Mouse (Mus musculus) lung, embryonic 16.5 days (tissue): ENCODE data around the gene Cnksr1. TPM values are rescaled to one million over a fixed set of nuclear protein-coding genes. Genes with fewer than 3 reads are reported as not detected.

Source experiments
- ATAC-seq: fragments of 200-750 bp; cut with Nextera tagmentation; 2 replicates; pipeline ENCODE4 v1.8.0; 2017; ENCODE audit warnings: low read depth, mild to moderate bottlenecking, moderate library complexity
- H3K27ac ChIP-seq: fragments of 300-500 bp; sonication (generic); 2 replicates; pipeline ENCODE4 v1.5.1; 2014; ENCODE audit warnings: mild to moderate bottlenecking, control low read depth, low read length
- H3K27me3 ChIP-seq: fragments of 300-500 bp; sonication (generic); 2 replicates; pipeline ENCODE4 v1.6.1; 2014; ENCODE audit warnings: low read depth, low read length, mixed read lengths; ENCODE audit not compliant: control insufficient read depth, insufficient read depth
- H3K36me3 ChIP-seq: fragments of 300-500 bp; sonication (generic); 2 replicates; pipeline ENCODE4 v1.6.1; 2014; ENCODE audit warnings: low read length; ENCODE audit not compliant: control insufficient read depth, insufficient read depth
- H3K4me1 ChIP-seq: fragments of 300-500 bp; sonication (generic); replicated peaks from 2 replicates; pipeline ENCODE4 v1.6.1; 2014; ENCODE audit warnings: low read length, mixed read lengths; ENCODE audit not compliant: control insufficient read depth, insufficient read depth
- H3K4me2 ChIP-seq: fragments of 300-500 bp; sonication (generic); 2 replicates; pipeline ENCODE4 v1.6.1; 2014; ENCODE audit warnings: low read depth, low read length, control low read depth
- H3K4me3 ChIP-seq: fragments of 300-500 bp; sonication (generic); 2 replicates; pipeline ENCODE4 v1.5.1; 2014; ENCODE audit warnings: mild to moderate bottlenecking, low read length, control low read depth
- H3K9ac ChIP-seq: fragments of 300-500 bp; sonication (generic); 2 replicates; pipeline ENCODE4 v1.6.1; 2014; ENCODE audit warnings: low read length, control low read depth
- H3K9me3 ChIP-seq: fragments of 300-500 bp; sonication (generic); 2 replicates; pipeline ENCODE4 v1.6.1; 2016; ENCODE audit warnings: low read length; ENCODE audit not compliant: control insufficient read depth
- WGBS: fragments of 180-500 bp; shearing (Covaris S2); extraction: QIAGEN DNeasy Blood & Tissue Kit; methylation state at CpG from one replicate; pipeline ENCODE4 v1.1.7; 2014; 5-methylcytosine and 5-hydroxymethylcytosine counted together
- polyA plus RNA-seq: library from polyadenylated mRNA; unstranded; fragments of >200 nt; fragmentation: Nextera tagmentation; extraction: Ambion mirVana; gene quantifications from 2 replicates; pipeline ENCODE4 v1.2.1, GENCODE M21; 2015

Gene Cnksr1
- polyA plus RNA-seq, 1 experiment from 2014 or later, result 12.6 TPM

GRCm38 (mm10) chr4:134254835-134255234, 16.6 kb upstream of the Cnksr1 start:
- WGBS, result 50% methylated on average over 3 of the region's 3 CpGs
- Histone ChIP-seq H3K27me3 (peaks cover 44% of the 10 kb centered on the region), H3K9me3 (no peaks in the 10 kb centered on the region), H3K36me3 (no peaks in the 10 kb centered on the region), H3K27ac (no peak overlapping the region), H3K4me2 (no peak overlapping the region), H3K9ac (no peak overlapping the region), H3K4me1 (peaks cover 42% of the 10 kb centered on the region), H3K4me3 (no peak overlapping the region)
- ATAC-seq, result no peak

DNA sequence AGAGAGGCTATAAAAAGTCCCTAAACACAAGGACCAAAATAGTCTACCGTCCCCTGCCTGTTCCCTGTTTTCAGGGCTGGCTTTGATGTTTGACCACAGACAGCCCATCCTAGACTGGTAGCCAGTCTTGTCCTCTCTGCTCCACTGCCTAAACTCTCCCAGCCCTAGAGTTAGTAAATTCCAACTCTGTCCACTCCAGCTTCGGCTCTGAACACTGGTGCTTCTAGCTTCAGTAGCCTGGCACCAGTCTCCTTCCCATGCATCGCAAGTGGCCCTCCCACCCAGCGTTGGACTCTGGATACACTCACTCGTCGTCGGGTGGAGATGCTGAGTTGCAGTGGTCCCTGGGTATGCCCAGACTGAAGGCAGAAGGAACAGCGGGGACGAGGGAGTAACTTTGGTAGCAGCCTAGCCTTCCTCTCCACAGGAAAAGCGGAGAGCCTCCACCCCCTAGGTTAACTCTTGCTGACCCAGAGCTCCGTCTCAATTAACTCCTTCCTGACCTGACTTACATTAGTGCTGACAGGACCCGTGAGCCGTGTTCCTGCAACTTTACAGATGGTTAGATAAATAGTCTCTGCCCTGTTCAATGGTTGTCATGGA, 15.6 kb upstream of the Cnksr1 start, which contains the start of gene Grrp1:
Gene Grrp1 (minus strand): TSS at position 385 of the 603 bp plus-strand sequence.
- Histone ChIP-seq H3K4me2 (peak within 1 kb of the TSS; percentile 86), H3K27ac (peak within 1 kb of the TSS; percentile 77), H3K4me1 (peaks cover 46% of the 10 kb centered on the region), H3K4me3 (peak within 1 kb of the TSS; percentile 51), H3K9ac (peak within 1 kb of the TSS; percentile 61), H3K9me3 (no peaks in the 10 kb centered on the region), H3K36me3 (no peaks in the 10 kb centered on the region), H3K27me3 (peaks cover 50% of the 10 kb centered on the region)
- WGBS, result 2% methylated on average over 13 of the region's 13 CpGs
- no peak for ATAC-seq

- no peaks in the 10 kb centered on the region for H3K36me3 ChIP-seq
- no peaks in the 10 kb centered on the region for H3K9me3 ChIP-seq
- H3K9ac ChIP-seq, result peak overlapping the region; percentile 61
- H3K4me2 ChIP-seq, result peak overlapping the region; percentile 86
- ATAC-seq, result no peak
- H3K4me3 ChIP-seq, result peak overlapping the region; percentile 51
- peak overlapping the region; percentile 77 for H3K27ac ChIP-seq
- H3K27me3 ChIP-seq, result peaks cover 50% of the 10 kb centered on the region
- peaks cover 40% of the 10 kb centered on the region for H3K4me1 ChIP-seq
- WGBS, result 20% methylated on average over 15 of the region's 15 CpGs
Observed at GRCm38 (mm10) chr4:134252911-134253721, 14.9 kb upstream of the Cnksr1 start.

GRCm38 (mm10) chr4:134252131-134252910, 14.1 kb upstream of the Cnksr1 start:
- Histone ChIP-seq H3K27ac (peak overlapping the region; percentile 77), H3K4me1 (peaks cover 34% of the 10 kb centered on the region), H3K9me3 (no peaks in the 10 kb centered on the region), H3K4me3 (peak overlapping the region; percentile 51), H3K27me3 (peaks cover 54% of the 10 kb centered on the region), H3K4me2 (peak overlapping the region; percentile 86), H3K36me3 (no peaks in the 10 kb centered on the region), H3K9ac (peak overlapping the region; percentile 61)
- 18% methylated on average over 22 of the region's 22 CpGs for WGBS
- ATAC-seq, result peak; percentile 36

DNA sequence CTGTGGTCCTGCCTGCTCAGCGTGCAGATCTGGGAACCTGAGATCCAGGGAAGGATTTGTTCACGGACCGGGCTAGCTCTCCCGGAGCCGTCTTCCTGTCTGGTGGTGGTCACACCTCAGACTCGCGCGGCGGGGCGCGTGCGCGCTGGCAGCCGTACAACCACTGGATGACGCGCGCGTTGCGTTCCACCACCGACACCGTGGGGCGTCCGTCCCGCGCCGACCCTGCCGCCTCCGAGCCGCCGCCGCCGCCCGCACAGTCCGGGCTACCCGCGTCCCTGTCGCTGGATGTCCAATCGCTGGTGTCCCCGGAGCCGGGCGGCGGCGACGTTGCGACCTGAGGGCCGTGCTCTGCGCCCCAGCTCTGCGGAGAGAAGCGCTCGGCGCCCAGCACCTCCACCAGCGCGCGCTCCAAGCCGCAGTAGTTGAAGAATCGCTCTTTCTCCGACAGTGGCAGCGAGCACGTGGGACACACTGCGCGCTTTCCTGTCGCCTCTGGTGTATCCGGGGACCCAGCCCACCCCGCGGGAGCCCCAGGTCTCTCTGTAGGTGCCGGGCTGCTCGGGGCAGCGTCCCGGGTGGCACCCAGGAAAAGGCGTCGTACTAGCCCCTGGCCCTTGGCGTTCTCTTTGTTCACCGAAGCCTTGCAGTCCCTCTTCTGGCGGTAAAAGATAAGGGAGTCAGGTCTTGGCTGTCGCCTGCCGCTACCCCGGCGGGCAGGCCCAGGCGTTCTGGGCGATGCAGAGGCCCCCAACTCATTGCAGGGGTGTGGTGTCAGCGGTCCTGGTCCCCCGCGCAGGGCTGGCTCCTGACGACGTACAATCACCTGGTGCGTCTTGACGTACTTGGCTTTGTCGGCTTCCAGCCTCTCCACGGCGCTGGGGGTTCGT, 13.3 kb upstream of the Cnksr1 start:
- ATAC-seq, result 0 out of 2 replicates have a peak, but pooled peaks have one; percentile 6
- Histone ChIP-seq H3K4me1 (peaks cover 29% of the 10 kb centered on the region), H3K4me2 (peak overlapping the region; percentile 86), H3K27ac (peak overlapping the region; percentile 77), H3K9me3 (no peaks in the 10 kb centered on the region), H3K4me3 (peak overlapping the region; percentile 51), H3K36me3 (no peaks in the 10 kb centered on the region), H3K9ac (peak overlapping the region; percentile 57), H3K27me3 (peaks cover 61% of the 10 kb centered on the region)
- 1% methylated on average over 89 of the region's 91 CpGs for WGBS

GRCm38 (mm10) chr4:134250930-134251240, 12.7 kb upstream of the Cnksr1 start:
- peaks cover 28% of the 10 kb centered on the region for H3K4me1 ChIP-seq
- ATAC-seq, result no peak
- H3K27me3 ChIP-seq, result peaks cover 61% of the 10 kb centered on the region
- H3K4me3 ChIP-seq, result peak overlapping the region; percentile 51
- H3K27ac ChIP-seq, result no peak overlapping the region
- peak overlapping the region; percentile 86 for H3K4me2 ChIP-seq
- H3K36me3 ChIP-seq, result no peaks in the 10 kb centered on the region
- WGBS, result 18% methylated on average over 10 of the region's 10 CpGs
- H3K9ac ChIP-seq, result peak overlapping the region; percentile 57
- H3K9me3 ChIP-seq, result no peaks in the 10 kb centered on the region

- H3K4me3 ChIP-seq, result peak overlapping the region; percentile 51
- H3K4me1 ChIP-seq, result peaks cover 30% of the 10 kb centered on the region
- ATAC-seq, result no peak
- H3K9ac ChIP-seq, result peak overlapping the region; percentile 57
- H3K27ac ChIP-seq, result no peak overlapping the region
- peak overlapping the region; percentile 86 for H3K4me2 ChIP-seq
- no peaks in the 10 kb centered on the region for H3K9me3 ChIP-seq
- 17% methylated on average over 27 of the region's 27 CpGs for WGBS
- peaks cover 61% of the 10 kb centered on the region for H3K27me3 ChIP-seq
- no peaks in the 10 kb centered on the region for H3K36me3 ChIP-seq
Observed at GRCm38 (mm10) chr4:134250116-134250929, 12.1 kb upstream of the Cnksr1 start.

GRCm38 (mm10) chr4:134249651-134250050, 11.5 kb upstream of the Cnksr1 start:
- Histone ChIP-seq H3K4me3 (peak overlapping the region; percentile 51), H3K27me3 (peaks cover 59% of the 10 kb centered on the region), H3K36me3 (no peaks in the 10 kb centered on the region), H3K4me1 (peaks cover 33% of the 10 kb centered on the region), H3K27ac (no peak overlapping the region), H3K4me2 (peak overlapping the region; percentile 86), H3K9me3 (no peaks in the 10 kb centered on the region), H3K9ac (peak overlapping the region; percentile 57)
- WGBS, result under 1% methylated on average over 30 of the region's 30 CpGs
- ATAC-seq, result peak; percentile 67
